Mouse (Mus musculus): ENCODE results near the gene Rgs6. TPM values are rescaled to one million over a fixed set of nuclear protein-coding genes. Genes with fewer than 3 reads are reported as not detected.

The Rgs6 gene
- total RNA-seq, 4 experiments from 2014 or later, result 0.22 to 1.1 (median 0.43) TPM

DNA sequence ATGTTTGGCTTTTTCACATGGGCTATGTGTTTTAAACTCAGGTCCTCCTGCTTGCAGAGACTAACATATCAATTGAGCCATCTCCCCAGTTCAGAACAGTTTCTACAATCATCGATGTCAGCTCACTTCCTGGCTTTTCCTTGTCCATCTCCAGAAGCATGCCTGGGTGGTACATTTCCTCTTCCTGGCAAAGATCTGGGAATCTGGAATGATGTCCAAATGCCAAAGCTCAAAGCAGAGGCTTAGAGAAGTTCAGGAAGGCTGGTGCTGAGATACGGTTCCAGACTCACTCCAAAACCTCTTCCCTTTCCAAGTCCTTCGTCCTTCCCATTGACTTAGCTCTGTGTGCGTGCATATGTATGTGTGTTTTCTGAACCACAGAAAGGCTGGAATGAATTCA, 59.8 kb downstream of the Rgs6 start:
- DNase-seq (ENCODE audit: low spot score in 2 of 2), result no peak

DNA sequence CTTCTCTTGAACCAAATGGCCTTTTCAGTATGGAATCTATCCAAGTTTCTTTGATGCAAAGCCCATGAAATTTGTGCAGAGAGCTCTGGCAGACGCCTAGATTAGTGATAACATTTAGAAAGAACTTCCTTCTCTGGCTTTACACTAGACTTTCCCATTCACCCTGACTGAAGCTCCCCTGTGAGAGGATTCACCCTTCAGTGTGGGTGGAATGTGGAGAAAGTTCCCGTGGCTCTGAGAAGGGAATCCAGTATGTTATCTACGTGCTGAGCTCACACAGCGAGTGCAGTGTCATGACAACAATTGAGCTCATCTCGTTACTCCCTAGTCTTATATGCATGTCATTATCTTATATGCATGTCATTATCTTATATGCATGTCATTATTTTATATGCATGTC, 61.9 kb downstream of the Rgs6 start:
- DNase-seq (ENCODE audit: low spot score in 2 of 2), result no peak

DNA sequence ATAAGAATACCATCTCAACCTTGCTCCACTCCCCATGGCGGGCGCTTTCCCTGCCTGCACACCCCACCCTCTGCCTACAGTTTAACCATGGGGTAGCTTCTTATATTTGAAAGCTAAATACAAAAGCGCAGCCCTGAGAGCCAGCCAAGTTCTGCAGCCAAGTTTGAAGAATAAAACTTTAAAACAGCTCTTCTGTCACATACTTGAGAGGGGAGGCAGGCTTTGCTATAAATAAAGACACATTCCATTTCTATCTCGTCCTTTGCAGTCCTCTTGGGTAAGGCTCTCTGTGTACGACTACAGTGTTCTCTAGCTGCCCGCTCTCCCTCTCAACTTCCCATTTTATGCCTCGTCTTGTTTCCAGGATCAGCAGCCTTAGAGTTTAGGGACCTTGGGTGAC, 76.5 kb downstream of the Rgs6 start:
- DNase-seq (ENCODE audit: low spot score in 2 of 2), result no peak

DNA sequence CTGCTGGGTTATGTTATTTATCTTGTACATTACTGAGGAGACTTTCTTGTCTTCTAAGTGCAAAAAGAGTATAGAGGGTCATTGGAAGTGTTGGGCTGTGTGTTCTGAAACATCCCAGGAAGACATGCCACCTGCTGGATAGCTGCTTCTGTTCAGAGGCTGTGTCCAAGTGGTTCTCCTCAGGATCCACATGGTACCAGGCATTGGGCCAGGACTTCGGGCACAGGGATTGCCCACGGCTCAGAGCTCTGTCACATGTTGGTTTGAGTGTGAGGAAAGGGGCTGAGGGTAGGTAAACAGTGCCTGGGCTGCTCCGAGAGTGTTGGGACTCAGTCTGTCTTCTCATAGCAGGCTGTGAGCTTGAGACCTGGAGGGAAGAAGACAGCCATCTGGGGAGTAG, 79.3 kb downstream of the Rgs6 start:
- no peak for DNase-seq (ENCODE audit: low spot score in 2 of 2)

DNA sequence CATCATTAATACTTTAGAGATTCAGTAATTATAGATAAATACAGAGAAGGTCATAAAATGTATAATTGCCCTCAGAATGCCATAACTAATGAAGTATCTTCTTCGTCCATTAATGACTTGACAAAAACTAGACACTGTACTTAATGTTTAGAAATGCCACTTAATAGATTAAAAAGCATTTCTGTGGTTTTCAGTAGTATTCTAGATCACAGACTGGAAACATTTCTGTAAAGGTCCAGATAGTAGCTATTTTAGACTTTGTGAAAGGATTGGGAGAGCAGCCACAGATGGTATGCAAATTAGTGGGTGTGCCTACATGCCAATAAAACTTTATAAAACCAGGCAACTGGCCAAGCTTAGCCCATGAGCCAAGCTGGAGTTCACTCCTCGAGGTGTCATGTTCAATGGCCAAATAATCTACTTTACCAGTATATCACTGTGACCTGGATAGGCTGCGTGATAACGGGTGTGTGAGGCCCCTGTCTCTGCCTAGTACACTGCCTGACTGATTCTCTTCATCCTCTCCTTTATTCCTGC, 82.2 kb downstream of the Rgs6 start:
- no peak for DNase-seq (ENCODE audit: low spot score in 2 of 2)

DNA sequence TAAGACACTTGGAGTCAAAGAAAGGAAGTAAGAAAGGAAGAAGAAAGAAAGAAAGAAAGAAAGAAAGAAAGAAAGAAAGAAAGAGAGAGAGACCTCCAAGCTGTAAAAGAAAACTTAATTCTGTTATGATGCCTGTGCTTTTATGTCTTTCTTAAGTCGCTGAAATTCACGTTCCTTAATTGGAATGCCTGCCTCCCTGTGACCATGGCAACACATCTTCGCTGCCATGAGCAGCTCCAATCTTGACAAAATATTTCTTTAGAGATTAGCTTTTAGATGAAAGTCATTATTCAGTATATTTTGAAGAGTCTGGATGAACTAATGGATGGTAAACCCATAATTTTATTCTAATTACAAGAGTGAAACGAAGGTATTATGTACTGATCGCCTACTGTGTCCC, 83.5 kb downstream of the Rgs6 start:
- no peak for DNase-seq (ENCODE audit: low spot score in 2 of 2)

DNA sequence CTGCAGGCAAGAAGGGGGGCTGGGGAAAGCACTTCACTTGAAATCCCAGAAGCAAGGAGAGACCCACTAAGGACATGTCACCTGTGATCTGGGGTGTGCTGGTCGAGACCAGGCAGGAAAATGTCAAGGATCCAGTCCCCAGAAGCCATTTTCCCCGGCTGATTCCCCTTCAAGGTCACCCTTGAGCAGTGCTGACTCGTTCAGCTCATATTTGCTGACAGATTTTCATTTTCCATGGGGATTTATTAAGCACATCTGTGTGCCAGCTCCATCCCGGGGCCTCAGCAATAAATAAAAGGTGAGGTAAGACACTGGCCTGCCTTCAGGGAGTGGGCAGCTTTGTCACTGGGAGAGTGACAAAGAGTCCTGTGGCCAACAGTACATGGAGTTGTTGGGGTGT, 87.0 kb downstream of the Rgs6 start:
- no peak for DNase-seq (ENCODE audit: low spot score in 2 of 2)

DNA sequence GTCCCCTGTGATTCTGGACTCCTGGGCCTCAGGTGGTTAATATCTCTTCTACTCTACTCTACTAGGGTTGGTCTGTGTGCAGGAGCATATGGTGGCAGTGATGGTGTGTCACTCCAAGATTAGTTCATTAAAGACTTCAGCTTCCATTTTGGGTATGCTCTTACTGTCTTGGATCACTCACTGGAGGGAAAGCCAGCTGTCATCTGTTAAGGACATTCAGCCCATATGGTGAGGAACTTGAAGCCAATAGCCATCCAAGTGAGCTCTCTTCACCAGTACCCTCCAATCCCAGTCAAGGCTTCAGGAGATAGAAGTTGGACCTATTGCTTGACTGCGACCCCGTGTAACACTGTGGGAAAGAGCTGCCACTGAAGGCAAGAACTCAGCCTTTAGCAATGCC, 98.9 kb downstream of the Rgs6 start:
- DNase-seq (ENCODE audit: low spot score in 2 of 2), result no peak

DNA sequence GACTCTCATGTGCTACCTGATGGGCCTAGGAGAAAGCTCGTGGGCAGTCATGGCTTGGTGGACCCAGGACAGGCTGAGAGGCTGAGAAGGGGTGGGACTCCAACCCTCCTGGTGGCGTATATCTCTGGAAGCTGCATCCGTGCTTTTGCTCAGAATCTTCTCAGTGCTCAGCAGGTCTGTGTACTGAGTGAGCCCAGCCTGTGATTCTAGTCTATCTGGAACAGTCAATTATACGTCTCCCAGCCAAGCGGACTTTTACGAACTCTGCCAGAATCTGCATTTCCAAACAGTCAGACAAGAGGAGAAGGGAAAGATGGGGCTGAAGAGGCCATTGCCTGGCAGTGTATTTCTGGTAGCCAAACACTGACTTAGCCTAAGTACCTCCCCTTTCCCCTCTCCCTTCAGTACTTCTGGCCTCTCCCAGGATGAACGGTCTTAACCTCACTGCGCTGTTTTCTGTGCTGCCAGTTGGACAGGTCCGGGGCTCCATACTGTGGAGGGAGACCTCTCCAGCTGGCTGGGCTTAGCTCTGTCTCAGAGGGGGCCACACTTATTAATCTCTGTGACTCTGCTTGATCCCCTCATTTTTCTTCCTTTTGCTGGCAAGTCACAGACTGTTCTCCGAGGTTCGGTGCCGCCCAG, 110.9 kb downstream of the Rgs6 start:
- no peak for DNase-seq (ENCODE audit: low spot score in 2 of 2)

DNA sequence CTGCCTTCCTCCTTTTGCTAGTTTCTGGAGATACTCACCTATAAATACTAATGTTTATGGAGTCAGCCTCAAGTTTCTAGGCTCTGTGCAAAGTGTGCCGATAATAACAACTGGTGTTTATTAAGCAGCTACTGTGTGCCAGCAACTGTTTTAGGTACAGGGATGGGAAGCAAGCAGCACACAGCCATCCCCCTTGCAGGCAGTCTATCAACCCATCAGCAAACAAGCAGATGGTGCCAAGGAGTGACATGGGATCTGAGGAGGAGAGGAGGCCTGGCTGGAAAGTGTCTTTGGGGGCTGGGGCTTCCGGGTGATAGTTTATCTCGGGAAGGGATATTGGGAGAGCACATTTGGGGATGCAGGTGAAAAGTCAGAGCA, 111.4 kb downstream of the Rgs6 start:
- DNase-seq (ENCODE audit: low spot score in 2 of 2), result no peak

DNA sequence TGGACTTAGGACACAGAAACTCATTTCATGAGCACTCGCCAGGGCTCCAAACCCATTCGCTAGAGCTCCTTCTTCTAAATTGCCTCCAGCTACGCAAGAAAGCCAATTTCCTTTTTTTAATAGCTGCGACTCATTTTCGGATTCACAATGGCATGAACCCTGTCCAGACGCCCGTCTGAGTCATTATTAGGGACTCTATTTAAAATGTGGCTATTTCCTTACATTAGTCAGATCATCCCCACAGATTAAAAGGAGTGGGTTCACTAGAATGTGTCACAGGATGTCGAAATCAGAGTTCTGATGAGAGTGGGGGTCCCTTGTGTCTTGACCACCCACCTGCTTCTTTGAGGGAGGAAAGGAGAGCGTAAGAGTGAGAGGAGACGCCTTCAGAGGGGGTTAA, 112.1 kb downstream of the Rgs6 start:
- DNase-seq (ENCODE audit: low spot score in 2 of 2), result no peak

DNA sequence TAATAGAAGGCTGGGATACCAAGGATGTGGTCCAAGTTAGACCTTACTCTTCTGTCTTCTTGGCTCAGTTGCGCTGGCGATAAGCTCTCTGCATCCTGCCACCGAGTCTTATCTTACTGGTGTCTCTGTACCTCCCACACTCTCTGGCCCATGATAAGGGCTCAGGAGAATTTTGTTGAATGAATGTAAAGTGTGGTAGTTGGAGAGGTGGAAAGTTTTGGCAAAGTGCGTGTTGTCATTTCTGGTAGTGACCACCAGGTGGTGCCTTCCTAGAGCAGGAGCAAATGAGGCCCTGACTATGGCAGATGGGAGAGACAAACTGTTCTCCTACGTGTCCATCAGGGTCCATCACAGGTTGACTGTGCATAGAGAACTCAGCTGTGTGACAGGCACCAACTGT, 112.7 kb downstream of the Rgs6 start:
- DNase-seq (ENCODE audit: low spot score in 2 of 2), result no peak

DNA sequence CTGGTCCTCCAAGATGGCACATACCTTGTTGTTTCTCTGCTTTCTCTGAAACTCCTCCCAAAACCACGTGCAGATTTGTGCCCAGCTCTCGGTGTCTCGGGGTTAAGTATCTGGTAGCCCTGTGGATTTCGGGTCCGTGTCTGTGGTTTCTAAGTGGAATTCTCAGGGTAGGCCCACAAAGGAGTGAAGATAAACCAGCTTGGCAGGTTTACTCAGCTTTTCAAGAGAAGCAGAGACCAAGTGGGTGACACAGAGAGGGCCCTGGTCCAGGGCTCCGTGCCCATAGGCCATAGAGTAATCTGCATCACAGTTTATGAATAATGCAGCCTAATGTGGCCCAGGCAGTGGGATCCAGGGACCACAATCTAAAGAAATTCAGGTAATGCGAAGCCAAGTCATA, 113.3 kb downstream of the Rgs6 start:
- DNase-seq (ENCODE audit: low spot score in 2 of 2), result no peak

DNA sequence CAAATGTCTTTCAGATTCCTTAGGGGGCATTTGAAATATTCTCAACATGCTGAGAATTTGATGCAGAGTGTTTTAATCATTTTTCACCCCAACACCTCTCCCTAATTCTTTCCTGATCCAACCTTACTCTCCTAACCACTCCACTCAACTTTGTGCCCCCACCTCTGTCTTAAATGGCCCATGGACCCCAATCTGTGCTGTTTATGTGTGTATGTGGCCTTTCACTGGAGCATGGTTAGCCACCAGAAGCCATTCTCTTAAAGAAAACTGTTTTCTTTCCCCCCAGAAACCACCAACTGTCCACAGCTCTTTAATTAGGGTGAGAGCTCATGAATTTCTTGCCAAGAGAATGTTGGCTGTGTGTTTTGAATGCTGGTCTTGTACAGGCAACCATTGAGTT, 122.3 kb downstream of the Rgs6 start:
- no peak for DNase-seq (ENCODE audit: low spot score in 2 of 2)

DNA sequence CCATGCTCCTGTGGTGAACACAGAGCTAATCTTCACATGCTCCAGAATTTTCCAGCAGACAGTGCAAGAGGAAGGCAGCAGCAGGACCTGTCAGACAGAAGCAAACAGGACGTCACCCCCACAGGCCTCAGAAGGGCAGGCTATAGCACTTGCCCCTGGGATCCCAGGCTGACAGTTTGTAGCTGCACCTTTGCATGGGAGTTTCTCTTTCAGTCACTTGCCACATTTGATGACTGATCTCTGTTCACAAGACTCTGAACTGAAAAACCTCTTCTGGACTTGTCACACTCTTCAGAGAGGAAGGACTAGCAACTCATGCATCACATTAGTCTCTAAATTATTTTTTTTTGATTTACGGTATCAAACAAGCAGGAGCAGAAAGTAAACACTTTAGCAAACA, 126.2 kb downstream of the Rgs6 start:
- no peak for DNase-seq (ENCODE audit: low spot score in 2 of 2)

DNA sequence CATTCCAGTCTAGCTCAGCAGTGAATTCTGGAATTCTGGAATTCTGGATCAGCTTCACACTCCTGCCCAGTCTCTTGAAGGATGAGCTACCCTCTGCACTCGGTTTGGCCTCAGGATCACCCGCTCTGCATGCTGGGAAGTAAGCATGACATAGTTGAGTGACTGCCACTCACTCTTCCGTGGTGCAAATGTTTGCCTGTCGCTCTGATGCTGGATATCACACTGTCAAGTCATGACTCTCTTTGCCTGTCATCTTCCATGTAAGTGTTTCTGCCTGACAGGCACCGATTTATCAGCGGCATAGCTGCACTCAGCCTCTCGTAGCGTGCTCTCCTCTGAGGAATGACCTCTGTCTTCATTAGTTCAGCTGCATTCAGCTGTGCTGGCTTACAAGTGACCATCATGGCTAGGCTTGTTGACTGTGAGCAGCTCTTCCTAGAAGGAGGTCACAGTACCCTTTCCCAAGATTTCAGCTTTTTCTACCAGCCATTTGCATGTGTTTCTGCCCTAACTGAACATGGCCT, 135.0 kb downstream of the Rgs6 start:
- DNase-seq (ENCODE audit: low spot score in 2 of 2), result no peak

DNA sequence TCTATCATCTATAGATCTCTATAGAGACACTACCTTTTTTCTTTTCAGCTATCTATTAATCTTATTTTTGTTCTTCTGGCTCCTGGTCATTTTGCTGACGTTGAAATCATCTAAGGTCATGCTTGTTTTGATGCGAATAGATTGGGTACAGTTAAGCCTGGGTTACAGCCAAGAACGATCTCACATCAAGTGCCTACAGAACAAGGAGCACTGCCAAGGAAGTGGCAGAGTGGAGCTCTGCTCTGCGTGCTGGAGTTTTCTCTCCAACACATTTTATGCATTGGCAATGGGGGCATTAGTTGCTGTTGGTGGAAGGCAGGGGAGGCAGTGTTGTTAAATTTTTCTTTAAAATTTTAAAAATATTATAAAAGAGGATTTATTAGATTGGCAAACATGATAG, 138.2 kb downstream of the Rgs6 start:
- DNase-seq (ENCODE audit: low spot score in 2 of 2), result no peak

DNA sequence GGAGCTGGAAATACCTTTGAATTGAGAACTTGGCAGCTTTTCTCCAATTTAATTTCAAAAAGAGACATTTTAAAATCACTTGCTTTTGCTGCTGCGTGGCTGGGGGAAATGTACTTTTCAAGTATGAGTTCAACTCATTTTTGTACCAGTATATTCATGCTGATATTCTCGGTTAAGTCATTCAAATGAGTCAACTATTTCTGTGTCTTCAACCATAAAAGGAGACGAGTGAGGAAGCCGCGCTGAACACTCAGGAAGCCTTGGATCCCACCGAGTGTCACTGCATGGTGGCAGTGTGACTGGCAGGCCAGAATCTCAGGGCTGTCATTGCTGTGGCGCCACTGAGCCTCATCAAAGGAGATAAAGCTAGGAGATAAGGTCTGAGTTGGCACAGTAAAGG, 143.5 kb downstream of the Rgs6 start:
- no peak for DNase-seq (ENCODE audit: low spot score in 2 of 2)

DNA sequence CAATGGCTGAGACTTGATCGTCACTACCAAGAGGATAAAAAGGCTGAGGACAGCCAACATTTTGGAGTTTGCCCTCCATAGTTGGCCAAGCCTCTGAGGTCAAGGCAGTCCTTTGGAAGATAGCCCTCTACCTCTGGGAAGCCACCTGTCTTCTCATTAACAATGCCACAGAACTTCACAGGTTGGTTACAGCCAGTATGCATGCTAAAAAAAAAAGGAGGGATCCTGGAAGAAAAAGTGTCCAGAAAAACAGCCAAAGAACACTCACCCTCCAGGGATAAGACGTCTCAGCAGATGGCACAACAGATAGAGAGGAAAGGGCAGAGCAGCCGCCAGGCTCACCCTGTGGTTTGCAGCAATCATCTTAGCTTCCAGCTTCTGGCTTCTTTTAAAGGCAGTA, 154.9 kb downstream of the Rgs6 start:
- DNase-seq (ENCODE audit: low spot score in 2 of 2), result no peak

DNA sequence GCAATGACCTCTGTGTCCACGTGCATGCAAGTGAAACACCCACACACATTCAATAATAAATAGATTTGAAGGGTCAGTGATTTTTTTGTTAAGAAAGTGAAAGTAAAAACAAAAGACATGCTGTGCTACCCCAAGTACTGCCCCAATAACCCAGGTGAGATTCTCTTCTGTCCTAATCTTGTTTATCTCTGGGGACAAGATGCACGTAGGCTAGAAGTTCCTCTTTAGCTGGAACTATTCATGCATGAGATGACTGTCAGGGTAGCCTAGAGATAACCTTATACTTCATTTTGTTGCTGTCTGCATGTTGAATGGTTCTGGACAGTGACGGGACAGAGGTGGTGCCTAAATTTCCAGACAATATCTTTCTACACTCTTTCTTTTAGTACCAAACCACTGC, 155.9 kb downstream of the Rgs6 start:
- DNase-seq (ENCODE audit: low spot score in 2 of 2), result no peak

DNA sequence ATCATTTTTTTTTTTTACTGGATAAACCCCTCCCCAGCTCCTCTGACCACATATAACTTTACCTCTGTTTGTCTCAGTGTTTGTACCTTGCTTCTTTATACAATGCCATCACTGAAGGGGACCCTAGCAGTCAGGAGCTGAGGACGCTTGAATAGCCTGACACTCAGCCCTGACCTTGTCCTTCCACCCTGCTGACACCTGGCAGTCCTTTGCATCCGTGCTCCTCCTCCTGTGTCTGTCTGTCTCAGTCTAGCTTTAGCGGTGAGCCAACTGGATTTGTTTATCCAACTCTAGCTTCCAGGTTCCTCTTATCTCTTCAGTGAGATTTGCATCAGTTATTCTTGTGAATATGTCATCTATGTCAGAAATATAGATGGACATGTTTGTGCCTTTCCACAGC, 156.7 kb downstream of the Rgs6 start:
- DNase-seq (ENCODE audit: low spot score in 2 of 2), result no peak

DNA sequence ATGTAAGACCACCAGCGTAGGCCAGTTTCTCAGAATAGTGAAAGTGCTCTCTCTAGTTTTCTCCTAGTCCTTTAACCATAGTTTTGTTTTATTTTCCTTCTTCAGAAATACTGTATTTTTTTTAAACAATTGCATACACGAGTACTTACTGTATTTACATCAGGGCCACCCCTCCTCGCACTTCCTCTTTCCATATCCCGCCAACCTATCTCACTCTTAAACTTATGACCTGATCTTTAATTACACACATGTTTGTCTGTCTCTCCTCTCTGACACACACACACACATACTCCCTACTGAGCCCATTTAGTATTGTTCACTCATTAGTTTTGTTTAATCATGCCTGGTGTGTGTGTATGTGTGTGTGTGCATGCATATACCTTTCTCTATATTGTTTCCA, 159.0 kb downstream of the Rgs6 start:
- DNase-seq (ENCODE audit: low spot score in 2 of 2), result no peak

DNA sequence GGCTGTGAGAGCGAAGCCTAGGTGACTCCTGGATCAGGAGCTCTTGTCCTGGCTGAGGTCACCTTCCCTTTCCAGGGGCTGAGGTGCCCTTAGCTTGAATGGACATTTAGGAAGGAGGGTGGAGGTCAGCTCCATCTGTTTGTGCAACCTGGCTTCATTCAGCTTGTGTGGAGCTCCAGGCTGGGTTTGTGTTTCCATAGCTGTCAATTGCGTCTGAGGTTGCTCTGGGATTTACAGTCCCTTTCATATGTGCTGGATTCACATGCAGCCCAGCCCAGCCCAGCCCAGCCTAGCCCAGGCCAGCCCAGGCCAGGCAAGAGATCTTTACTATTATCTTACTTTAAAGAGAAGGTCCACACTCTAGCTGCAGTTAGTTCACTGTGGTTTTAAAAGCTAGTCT, 163.8 kb downstream of the Rgs6 start:
- no peak for DNase-seq (ENCODE audit: low spot score in 2 of 2)

DNA sequence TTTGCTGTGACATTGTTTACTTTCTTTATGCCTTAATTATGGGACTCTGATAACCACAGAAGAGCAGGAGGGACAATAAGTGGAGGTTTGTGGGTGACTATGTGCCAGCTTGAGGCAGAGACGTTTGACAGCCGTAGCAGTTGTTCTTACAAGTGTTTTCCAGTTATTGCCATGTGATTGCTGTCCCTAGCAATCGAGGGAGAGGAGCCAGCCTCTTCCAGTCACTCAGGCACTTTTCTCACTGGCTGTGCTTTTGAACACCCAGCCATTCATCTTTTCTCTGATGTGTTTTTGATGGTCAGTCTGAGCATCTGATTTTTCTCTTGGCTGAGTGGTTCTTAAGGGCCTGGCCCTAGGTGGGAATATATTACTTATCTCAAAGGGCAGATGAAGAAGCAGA, 166.4 kb downstream of the Rgs6 start:
- DNase-seq (ENCODE audit: low spot score in 2 of 2), result no peak
